Mouse (Mus musculus) forebrain, embryonic 13.5 days (tissue): ENCODE results near the gene Armcx4. TPM values are rescaled to one million over a fixed set of nuclear protein-coding genes. Genes with fewer than 3 reads are reported as not detected.

ENCODE experiments used
- polyA plus RNA-seq: library from polyadenylated mRNA; unstranded; fragments of >200 nt; fragmentation: Nextera tagmentation; extraction: Ambion mirVana; gene quantifications from 2 replicates; pipeline ENCODE4 v1.2.1, GENCODE M21; 2015

Gene Armcx4
- polyA plus RNA-seq, 1 experiment from 2014 or later, result 8.8 TPM

Other genes with a start within 250 kb of the Armcx4 start
- not detected in 2 replicates for gene Taf7l, start 210.0 kb upstream of the Armcx4 start, polyA plus RNA-seq
- gene Timm8a1, start 144.7 kb upstream of the Armcx4 start, polyA plus RNA-seq, result 56.7 and 60.7 TPM in 2 replicates
- gene Btk, start 102.9 kb upstream of the Armcx4 start, polyA plus RNA-seq, result 0.21 and 0.24 TPM in 2 replicates
- gene Rpl36a, start 100.9 kb upstream of the Armcx4 start, polyA plus RNA-seq, result 264 and 325 TPM in 2 replicates
- gene Gla, start 85.4 kb upstream of the Armcx4 start, polyA plus RNA-seq, result 3.6 and 4.2 TPM in 2 replicates
- 204 and 206 TPM in 2 replicates for gene Hnrnph2, start 85.3 kb upstream of the Armcx4 start, polyA plus RNA-seq
- gene Armcx1, start 31.4 kb downstream of the Armcx4 start, polyA plus RNA-seq, result 57.1 and 62.3 TPM in 2 replicates
- gene Armcx6, start 64.9 kb downstream of the Armcx4 start, polyA plus RNA-seq, result 24.7 and 26.7 TPM in 2 replicates
- 67.6 and 67.8 TPM in 2 replicates for gene Armcx3, start 70.1 kb downstream of the Armcx4 start, polyA plus RNA-seq
- gene Armcx2, start 122.7 kb downstream of the Armcx4 start, polyA plus RNA-seq, result 71.7 and 78.1 TPM in 2 replicates